Mouse (Mus musculus) c-Kit-negative CD71-positive TER-119-positive erythroid progenitor cells, embryonic 14.5 days (primary cell): ENCODE measurements around the gene Kcna6.

Experiments
- DNase-seq: peaks from one replicate; pipeline ENCODE4 v3.0.0-alpha.2; 2013; ENCODE audit warnings: low read depth, low spot score

The Kcna6 gene

GRCm38 (mm10) chr6:126740211-126741142, at the start of gene Kcna6:
Kcna6 (minus strand) TSS chr6:126740674.
- DNase-seq = no peak

GRCm38 (mm10) chr6:126788863-126789262, 48.4 kb upstream of the Kcna6 start:
- no peak for DNase-seq

- DNase-seq = no peak
Observed at GRCm38 (mm10) chr6:126784206-126784605, 43.7 kb upstream of the Kcna6 start.

- no peak for DNase-seq
Observed at GRCm38 (mm10) chr6:126783651-126784066, 43.2 kb upstream of the Kcna6 start.

- DNase-seq = no peak
Observed at GRCm38 (mm10) chr6:126783056-126783455, 42.6 kb upstream of the Kcna6 start.

GRCm38 (mm10) chr6:126777889-126778288, 37.4 kb upstream of the Kcna6 start:
- no peak for DNase-seq

GRCm38 (mm10) chr6:126773873-126774272, 33.4 kb upstream of the Kcna6 start:
- DNase-seq = no peak

GRCm38 (mm10) chr6:126772326-126772725, 31.9 kb upstream of the Kcna6 start:
- DNase-seq = no peak

GRCm38 (mm10) chr6:126770146-126770731, 29.8 kb upstream of the Kcna6 start:
- DNase-seq = no peak

- DNase-seq = no peak
Observed at GRCm38 (mm10) chr6:126768957-126769665, 28.6 kb upstream of the Kcna6 start.

- DNase-seq = no peak
Observed at GRCm38 (mm10) chr6:126767610-126768532, 27.4 kb upstream of the Kcna6 start.

GRCm38 (mm10) chr6:126766552-126766951, 26.1 kb upstream of the Kcna6 start:
- no peak for DNase-seq

GRCm38 (mm10) chr6:126764563-126765091, 24.2 kb upstream of the Kcna6 start:
- DNase-seq = no peak

GRCm38 (mm10) chr6:126761362-126761761, 20.9 kb upstream of the Kcna6 start:
- no peak for DNase-seq

GRCm38 (mm10) chr6:126755729-126756411, 15.4 kb upstream of the Kcna6 start:
- DNase-seq = no peak

GRCm38 (mm10) chr6:126752520-126752919, 12.0 kb upstream of the Kcna6 start:
- DNase-seq = no peak

- no peak for DNase-seq
Observed at GRCm38 (mm10) chr6:126745888-126746287, 5.4 kb upstream of the Kcna6 start.

GRCm38 (mm10) chr6:126742610-126743009, 2.1 kb upstream of the Kcna6 start:
- DNase-seq = no peak

- no peak for DNase-seq
Observed at GRCm38 (mm10) chr6:126739326-126740210, 906 bp downstream of the Kcna6 start.
